Mouse (Mus musculus): Measurements from ENCODE around the gene Mindy3. TPM values are rescaled to one million over a fixed set of nuclear protein-coding genes. Genes with fewer than 3 reads are reported as not detected.

The Mindy3 gene
- polyA plus RNA-seq, 1 experiment from 2014 or later: 56.7 TPM

GRCm38 (mm10) chr2:12325868-12326267, 93.4 kb downstream of the Mindy3 start:
- Histone ChIP-seq H3K9ac (replicated peaks; ENCODE audit: low read length) (no peak overlapping the region), H3K27ac (replicated peaks; ENCODE audit: low read depth, low read length) (no peak overlapping the region), H3K9me3 (ENCODE audit: control insufficient read depth, low read length) (no peaks in the 10 kb centered on the region), H3K36me3 (ENCODE audit: control insufficient read depth, insufficient read depth, low read length) (no peaks in the 10 kb centered on the region), H3K27me3 (ENCODE audit: control insufficient read depth, insufficient read depth, low read length) (no peaks in the 10 kb centered on the region), H3K4me3 (replicated peaks; ENCODE audit: low read depth, low read length) (no peak overlapping the region), H3K4me1 (ENCODE audit: control insufficient read depth, insufficient read depth, low read length) (peaks cover 15% of the 10 kb centered on the region), H3K4me2 (ENCODE audit: low read length) (no peak overlapping the region)
- ATAC-seq (ENCODE audit: low FRiP score, low TSS enrichment) (no peak), DNase-seq (no peak)
- 75% methylated on average over 2 of the region's 2 CpGs for WGBS

DNA sequence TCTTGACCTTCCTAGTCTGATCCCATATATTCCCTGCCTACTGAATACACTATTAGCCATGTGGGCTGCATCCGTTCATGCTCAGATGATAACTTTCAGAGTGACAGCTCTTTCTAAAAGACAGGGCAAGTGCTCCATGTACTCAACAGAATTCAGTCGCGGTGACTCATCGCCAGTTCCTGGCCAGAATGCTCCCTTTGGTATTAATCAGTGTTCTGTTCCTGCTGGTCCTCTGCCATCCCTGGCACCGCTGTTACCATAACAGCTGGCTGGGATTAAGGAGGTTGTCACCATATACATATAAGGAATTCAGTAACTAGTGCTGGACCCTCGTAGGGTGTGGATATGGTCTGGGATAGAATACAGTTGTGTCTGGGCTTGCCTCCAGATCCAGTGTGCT, 93.9 kb downstream of the Mindy3 start:
- peaks cover 15% of the 10 kb centered on the region for H3K4me1 ChIP-seq (ENCODE audit: control insufficient read depth, insufficient read depth, low read length)
- no peak overlapping the region for H3K9ac ChIP-seq (replicated peaks; ENCODE audit: low read length)
- H3K4me2 ChIP-seq (ENCODE audit: low read length): no peak overlapping the region
- WGBS: 91% methylated on average over 6 of the region's 6 CpGs
- no peaks in the 10 kb centered on the region for H3K36me3 ChIP-seq (ENCODE audit: control insufficient read depth, insufficient read depth, low read length)
- H3K4me3 ChIP-seq (replicated peaks; ENCODE audit: low read depth, low read length): no peak overlapping the region
- ATAC-seq (ENCODE audit: low FRiP score, low TSS enrichment) (no peak), DNase-seq (no peak)
- no peak overlapping the region for H3K27ac ChIP-seq (replicated peaks; ENCODE audit: low read depth, low read length)
- no peaks in the 10 kb centered on the region for H3K27me3 ChIP-seq (ENCODE audit: control insufficient read depth, insufficient read depth, low read length)
- no peaks in the 10 kb centered on the region for H3K9me3 ChIP-seq (ENCODE audit: control insufficient read depth, low read length)

- Histone ChIP-seq H3K27me3 (ENCODE audit: control insufficient read depth, insufficient read depth, low read length) (no peaks in the 10 kb centered on the region), H3K4me2 (ENCODE audit: low read length) (no peak overlapping the region), H3K27ac (replicated peaks; ENCODE audit: low read depth, low read length) (no peak overlapping the region), H3K4me1 (ENCODE audit: control insufficient read depth, insufficient read depth, low read length) (no peaks in the 10 kb centered on the region), H3K4me3 (replicated peaks; ENCODE audit: low read depth, low read length) (no peak overlapping the region), H3K9ac (replicated peaks; ENCODE audit: low read length) (no peak overlapping the region), H3K9me3 (ENCODE audit: control insufficient read depth, low read length) (no peaks in the 10 kb centered on the region), H3K36me3 (ENCODE audit: control insufficient read depth, insufficient read depth, low read length) (no peaks in the 10 kb centered on the region)
- no peak for ATAC-seq (ENCODE audit: low FRiP score, low TSS enrichment)
- WGBS: 84% methylated on average over 4 of the region's 4 CpGs
- no peak for DNase-seq
These were observed 98.4 kb downstream of the Mindy3 start for GRCm38 (mm10) chr2:12320914-12321313.

- Histone ChIP-seq H3K27me3 (ENCODE audit: control insufficient read depth, insufficient read depth, low read length) (no peaks in the 10 kb centered on the region), H3K4me2 (ENCODE audit: low read length) (no peak overlapping the region), H3K27ac (replicated peaks; ENCODE audit: low read depth, low read length) (no peak overlapping the region), H3K4me3 (replicated peaks; ENCODE audit: low read depth, low read length) (no peak overlapping the region), H3K9me3 (ENCODE audit: control insufficient read depth, low read length) (no peaks in the 10 kb centered on the region), H3K9ac (replicated peaks; ENCODE audit: low read length) (no peak overlapping the region), H3K4me1 (ENCODE audit: control insufficient read depth, insufficient read depth, low read length) (no peaks in the 10 kb centered on the region), H3K36me3 (ENCODE audit: control insufficient read depth, insufficient read depth, low read length) (no peaks in the 10 kb centered on the region)
- DNase-seq (no peak), ATAC-seq (ENCODE audit: low FRiP score, low TSS enrichment) (no peak)
- WGBS: 90% methylated on average over 3 of the region's 3 CpGs
These were observed 100.6 kb downstream of the Mindy3 start for GRCm38 (mm10) chr2:12318715-12319114.

DNA sequence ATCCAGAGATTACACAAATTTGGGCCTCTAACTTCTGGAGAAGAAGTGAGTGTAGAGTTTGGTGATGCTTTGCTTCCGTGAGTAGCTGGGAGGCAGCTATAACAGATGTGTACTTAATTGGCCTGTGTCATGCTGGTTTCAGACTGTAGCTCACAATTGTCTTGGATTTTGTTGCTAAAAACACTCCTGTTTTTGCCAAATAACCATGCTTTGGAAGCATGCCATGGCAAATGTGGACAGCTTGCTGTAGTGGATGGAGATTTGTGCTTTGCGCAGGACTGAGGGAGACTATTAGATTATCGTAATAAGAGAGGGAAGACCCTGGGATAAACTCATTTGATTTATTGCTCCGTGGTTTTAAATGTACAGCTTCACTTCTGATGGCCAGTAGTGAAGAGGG, 101.2 kb downstream of the Mindy3 start:
- no peak overlapping the region for H3K9ac ChIP-seq (replicated peaks; ENCODE audit: low read length)
- 92% methylated on average over 4 of the region's 4 CpGs for WGBS

GRCm38 (mm10) chr2:12317343-12317742, 101.9 kb downstream of the Mindy3 start:
- no peak for DNase-seq
- Histone ChIP-seq H3K27me3 (ENCODE audit: control insufficient read depth, insufficient read depth, low read length) (no peaks in the 10 kb centered on the region), H3K4me1 (ENCODE audit: control insufficient read depth, insufficient read depth, low read length) (no peaks in the 10 kb centered on the region), H3K4me3 (replicated peaks; ENCODE audit: low read depth, low read length) (no peak overlapping the region), H3K27ac (replicated peaks; ENCODE audit: low read depth, low read length) (no peak overlapping the region), H3K9ac (replicated peaks; ENCODE audit: low read length) (no peak overlapping the region), H3K4me2 (ENCODE audit: low read length) (no peak overlapping the region), H3K36me3 (ENCODE audit: control insufficient read depth, insufficient read depth, low read length) (no peaks in the 10 kb centered on the region), H3K9me3 (ENCODE audit: control insufficient read depth, low read length) (no peaks in the 10 kb centered on the region)
- ATAC-seq (ENCODE audit: low FRiP score, low TSS enrichment): no peak
- WGBS: 87% methylated on average over 5 of the region's 5 CpGs

More for the DNA sequence above, 101.2 kb downstream of the Mindy3 start:
- Histone ChIP-seq H3K9me3 (ENCODE audit: control insufficient read depth, low read length) (no peaks in the 10 kb centered on the region), H3K4me2 (ENCODE audit: low read length) (no peak overlapping the region), H3K36me3 (ENCODE audit: control insufficient read depth, insufficient read depth, low read length) (no peaks in the 10 kb centered on the region), H3K4me1 (ENCODE audit: control insufficient read depth, insufficient read depth, low read length) (no peaks in the 10 kb centered on the region), H3K4me3 (replicated peaks; ENCODE audit: low read depth, low read length) (no peak overlapping the region), H3K27me3 (ENCODE audit: control insufficient read depth, insufficient read depth, low read length) (no peaks in the 10 kb centered on the region), H3K27ac (replicated peaks; ENCODE audit: low read depth, low read length) (no peak overlapping the region)
- no peak for ATAC-seq (ENCODE audit: low FRiP score, low TSS enrichment)
- no peak for DNase-seq

GRCm38 (mm10) chr2:12316361-12316760, 102.9 kb downstream of the Mindy3 start:
- H3K9me3 ChIP-seq (ENCODE audit: control insufficient read depth, low read length): no peaks in the 10 kb centered on the region
- H3K27me3 ChIP-seq (ENCODE audit: control insufficient read depth, insufficient read depth, low read length): no peaks in the 10 kb centered on the region
- H3K36me3 ChIP-seq (ENCODE audit: control insufficient read depth, insufficient read depth, low read length): no peaks in the 10 kb centered on the region
- no peak overlapping the region for H3K4me2 ChIP-seq (ENCODE audit: low read length)
- H3K4me1 ChIP-seq (ENCODE audit: control insufficient read depth, insufficient read depth, low read length): no peaks in the 10 kb centered on the region
- H3K4me3 ChIP-seq (replicated peaks; ENCODE audit: low read depth, low read length): no peak overlapping the region
- H3K9ac ChIP-seq (replicated peaks; ENCODE audit: low read length): no peak overlapping the region
- H3K27ac ChIP-seq (replicated peaks; ENCODE audit: low read depth, low read length): no peak overlapping the region
- no peak for ATAC-seq (ENCODE audit: low FRiP score, low TSS enrichment)
- no peak for DNase-seq
- 38% methylated on average over 7 of the region's 7 CpGs for WGBS

- no peak for ATAC-seq (ENCODE audit: low FRiP score, low TSS enrichment)
- WGBS: 79% methylated on average over 6 of the region's 6 CpGs
These were observed 105.2 kb downstream of the Mindy3 start for GRCm38 (mm10) chr2:12314028-12314427.

GRCm38 (mm10) chr2:12308466-12308865, 110.8 kb downstream of the Mindy3 start:
- H3K27me3 ChIP-seq (ENCODE audit: control insufficient read depth, insufficient read depth, low read length): no peaks in the 10 kb centered on the region
- no peaks in the 10 kb centered on the region for H3K36me3 ChIP-seq (ENCODE audit: control insufficient read depth, insufficient read depth, low read length)
- no peak overlapping the region for H3K27ac ChIP-seq (replicated peaks; ENCODE audit: low read depth, low read length)
- H3K4me2 ChIP-seq (ENCODE audit: low read length): no peak overlapping the region
- H3K4me1 ChIP-seq (ENCODE audit: control insufficient read depth, insufficient read depth, low read length): no peaks in the 10 kb centered on the region
- no peaks in the 10 kb centered on the region for H3K9me3 ChIP-seq (ENCODE audit: control insufficient read depth, low read length)
- DNase-seq (no peak), ATAC-seq (ENCODE audit: low FRiP score, low TSS enrichment) (no peak)
- H3K4me3 ChIP-seq (replicated peaks; ENCODE audit: low read depth, low read length): no peak overlapping the region
- H3K9ac ChIP-seq (replicated peaks; ENCODE audit: low read length): no peak overlapping the region

More at GRCm38 (mm10) chr2:12314028-12314427, 105.2 kb downstream of the Mindy3 start:
- Histone ChIP-seq H3K4me2 (ENCODE audit: low read length) (no peak overlapping the region), H3K27ac (replicated peaks; ENCODE audit: low read depth, low read length) (no peak overlapping the region), H3K9ac (replicated peaks; ENCODE audit: low read length) (no peak overlapping the region), H3K36me3 (ENCODE audit: control insufficient read depth, insufficient read depth, low read length) (no peaks in the 10 kb centered on the region), H3K9me3 (ENCODE audit: control insufficient read depth, low read length) (no peaks in the 10 kb centered on the region), H3K27me3 (ENCODE audit: control insufficient read depth, insufficient read depth, low read length) (no peaks in the 10 kb centered on the region), H3K4me1 (ENCODE audit: control insufficient read depth, insufficient read depth, low read length) (no peaks in the 10 kb centered on the region), H3K4me3 (replicated peaks; ENCODE audit: low read depth, low read length) (no peak overlapping the region)
- no peak for DNase-seq
